Mouse (Mus musculus) hematopoietic stem cell, adult 5-6 weeks (primary cell): ENCODE measurements at regions not wholly inside any gene's neighbourhood (a gene's known extent, or its start where the extent isn't known, plus 50 kb on each side); places are given as distances from the start of the nearest gene placed in this dataset.

ENCODE experiments used
- ATAC-seq, 2 experiments: fragments of 125-278 bp in 1 of 2; replicated peaks in 1 of 2; 2 replicates each; pipeline ENCODE4 v1.8.0; 2016 to 2017; ENCODE audit warnings: inconsistent platforms in 2 of 2, mild to moderate bottlenecking in 2 of 2, moderate number of reproducible peaks in 2 of 2, low read depth in 1 of 2, moderate TSS enrichment in 1 of 2; ENCODE audit not compliant: low FRiP score in 2 of 2, poor library complexity in 2 of 2, severe bottlenecking in 2 of 2, insufficient read depth in 1 of 2, low TSS enrichment in 1 of 2

GRCm38 (mm10) chr4:57362652-57363051 is 61.0 kb upstream of the Ptpn3 start:
- ATAC-seq = no peak

- ATAC-seq = peak; percentile 85 to 89
Observed at GRCm38 (mm10) chr4:57369736-57370373, 64.2 kb upstream of the Palm2 start.

GRCm38 (mm10) chr4:57377872-57378271 is 56.2 kb upstream of the Palm2 start:
- ATAC-seq = no peak

GRCm38 (mm10) chr4:57380063-57380800 is 53.8 kb upstream of the Palm2 start:
- ATAC-seq = no peak

GRCm38 (mm10) chr4:57381306-57381705 is 52.7 kb upstream of the Palm2 start:
- ATAC-seq = no peak
